ENCODE assay signal across 10 mouse cellular contexts in the genomic region with DNA sequence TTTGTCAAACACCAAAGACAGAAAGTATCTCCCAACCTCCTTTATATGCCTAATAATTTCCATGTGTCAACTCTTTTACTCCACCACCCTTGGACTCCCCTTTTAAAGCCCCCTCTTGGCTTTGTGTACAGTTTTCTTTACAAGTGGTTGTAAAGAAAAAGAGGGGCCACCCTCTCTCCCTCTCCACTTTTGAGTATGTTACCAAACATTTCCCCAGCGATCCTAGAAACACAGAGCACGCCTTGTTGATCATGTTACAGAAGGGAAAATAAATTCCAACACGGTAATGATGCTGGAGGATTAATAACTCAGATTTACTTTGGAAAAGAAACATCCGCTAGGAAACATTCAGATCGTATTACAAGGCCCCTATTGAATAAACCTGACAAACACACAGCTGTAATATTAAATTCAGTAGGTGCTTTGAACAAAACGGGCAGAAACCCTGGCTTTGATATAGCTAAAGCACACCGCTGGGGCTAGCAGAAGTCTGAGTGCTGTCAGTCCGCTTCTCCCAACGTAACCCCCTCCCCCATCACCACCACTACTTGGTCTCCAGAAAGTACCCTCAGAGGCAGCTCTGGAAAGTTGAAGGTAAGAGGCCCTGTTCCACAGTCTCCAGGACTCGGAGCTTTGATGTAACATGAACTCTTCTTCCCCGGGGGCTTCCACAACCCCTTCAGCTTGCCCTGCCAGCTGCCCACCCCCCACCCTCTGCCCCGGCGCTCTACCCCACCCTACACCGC. TPM values are rescaled to one million over a fixed set of nuclear protein-coding genes. Genes with fewer than 3 reads are reported as not detected.
DNase-seq lines count a peak whose midpoint lies in the region; ATAC-seq and TF ChIP-seq lines count a peak whose summit lies in the region.
"Had no signal": no experiment of that assay in that cellular context is flagged by ENCODE, and none has a peak within 500 bp of the region (broad histone marks: within the 10 kb centered on the region; RNA-seq: fewer than 3 reads in every experiment).

No protein-coding gene starts in this region.

- H3K9ac ChIP-seq in heart, embryonic 13.5 days: peak overlapping the region; percentile 83
- peak overlapping the region; percentile 63 for H3K9ac ChIP-seq in intestine, embryonic 14.5 days (ENCODE audit: low read length)
- no peak overlapping the region for H3K9ac ChIP-seq in midbrain, embryonic 14.5 days (replicated peaks; ENCODE audit: low read length)

- no peak for TF ChIP-seq POLR2A in cerebellum, adult 2 months (IDR thresholded peaks at IDR 0.05; ENCODE audit: borderline replicate concordance, insufficient read depth, low read length)

- H3K4me2 ChIP-seq in heart, embryonic 13.5 days: peak overlapping the region; percentile 85
- peak overlapping the region; percentile 73 for H3K4me2 ChIP-seq in intestine, embryonic 14.5 days (ENCODE audit: low read length)
- H3K4me2 ChIP-seq in midbrain, embryonic 14.5 days (ENCODE audit: low read length): peak overlapping the region; percentile 89

- WGBS in heart, embryonic 13.5 days: 22% methylated on average over 14 of the region's 14 CpGs
- 11% methylated on average over 14 of the region's 14 CpGs for WGBS in intestine, embryonic 14.5 days
- WGBS in midbrain, embryonic 14.5 days: 13% methylated on average over 14 of the region's 14 CpGs
- WGBS in cerebellum, adult 2 months: 50% methylated on average over 14 of the region's 14 CpGs

- H3K36me3 ChIP-seq in heart, embryonic 13.5 days: peaks cover 16% of the 10 kb centered on the region
- H3K36me3 ChIP-seq in intestine, embryonic 14.5 days (ENCODE audit: control insufficient read depth, insufficient read depth, low read length): peaks cover 25% of the 10 kb centered on the region
- H3K36me3 ChIP-seq in midbrain, embryonic 14.5 days (ENCODE audit: control insufficient read depth, insufficient read depth, low read length): no peaks in the 10 kb centered on the region

- H3K4me3 ChIP-seq in heart, embryonic 13.5 days: peak overlapping the region; percentile 70
- H3K4me3 ChIP-seq in intestine, embryonic 14.5 days (ENCODE audit: low read depth, low read length): peak overlapping the region; percentile 60
- peak overlapping the region; percentile 32 for H3K4me3 ChIP-seq in midbrain, embryonic 14.5 days (replicated peaks; ENCODE audit: low read depth, low read length)
- H3K4me3 ChIP-seq in cerebellum, adult 2 months (replicated peaks; ENCODE audit: insufficient read depth, low read depth, low read length): no peak overlapping the region

- peaks cover 49% of the 10 kb centered on the region for H3K4me1 ChIP-seq in heart, embryonic 13.5 days
- H3K4me1 ChIP-seq in intestine, embryonic 14.5 days (replicated peaks; ENCODE audit: control insufficient read depth, insufficient read depth, low read length): peaks cover 13% of the 10 kb centered on the region
- H3K4me1 ChIP-seq in midbrain, embryonic 14.5 days (ENCODE audit: control insufficient read depth, insufficient read depth, low read length): peaks cover 30% of the 10 kb centered on the region
- H3K4me1 ChIP-seq in cerebellum, adult 2 months (ENCODE audit: control insufficient read depth, insufficient read depth, low read length): peaks cover 5% of the 10 kb centered on the region

- peaks cover 35% of the 10 kb centered on the region for H3K27me3 ChIP-seq in heart, embryonic 13.5 days (replicated peaks)
- H3K27me3 ChIP-seq in intestine, embryonic 14.5 days (replicated peaks; ENCODE audit: control insufficient read depth, insufficient read depth, low read length): peaks cover 22% of the 10 kb centered on the region
- peaks cover 88% of the 10 kb centered on the region for H3K27me3 ChIP-seq in midbrain, embryonic 14.5 days (ENCODE audit: control insufficient read depth, insufficient read depth, low read length)
- peaks cover 13% of the 10 kb centered on the region; the same call in 1 of the 2 replicates for H3K27me3 ChIP-seq in cerebellum, adult 2 months (ENCODE audit: control insufficient read depth, insufficient read depth, low read length)

- DNase-seq in heart, adult 18-20 months: no peak
- peak; percentile 71 for DNase-seq in embryo, embryonic 11 days
- DNase-seq in intestine, embryonic 14.5 days (ENCODE audit: low spot score): no peak
- peak; percentile 41 for DNase-seq in midbrain, embryonic 14.5 days
- no peak for DNase-seq in cerebellum, adult 2 months
- DNase-seq in urinary bladder, postnatal 4 days (ENCODE audit: low spot score in 2 of 2): no peak
- DNase-seq: cerebellum, adult 18-20 months had no signal

- peak overlapping the region; percentile 32; the same call in 1 of the 2 replicates for H3K27ac ChIP-seq in heart, embryonic 13.5 days (replicated peaks)
- H3K27ac ChIP-seq in intestine, embryonic 14.5 days (ENCODE audit: low read depth): peak overlapping the region; percentile 91; the same call in 1 of the 2 replicates
- no peak overlapping the region for H3K27ac ChIP-seq in midbrain, embryonic 14.5 days (replicated peaks; ENCODE audit: low read depth, low read length)
- no peak overlapping the region for H3K27ac ChIP-seq in cerebellum, adult 2 months (ENCODE audit: insufficient read depth, low read length)

- H3K9me3 ChIP-seq in heart, embryonic 13.5 days: no peaks in the 10 kb centered on the region
- no peaks in the 10 kb centered on the region for H3K9me3 ChIP-seq in intestine, embryonic 14.5 days (ENCODE audit: control insufficient read depth, low read length)
- H3K9me3 ChIP-seq in midbrain, embryonic 14.5 days (ENCODE audit: control insufficient read depth, low read length): no peaks in the 10 kb centered on the region

- no peak for TF ChIP-seq CTCF in cerebellum, adult 2 months (IDR thresholded peaks at IDR 0.05; ENCODE audit: borderline replicate concordance, insufficient read depth, low read depth, low read length)

- no peak for ATAC-seq in heart, embryonic 13.5 days (ENCODE audit: extremely low read depth, insufficient number of reproducible peaks, low FRiP score, low TSS enrichment)
- ATAC-seq in intestine, embryonic 14.5 days (replicated peaks; ENCODE audit: low FRiP score, low TSS enrichment, low read depth): no peak
- no peak for ATAC-seq in midbrain, embryonic 14.5 days (ENCODE audit: low FRiP score, low TSS enrichment)
- ATAC-seq in cerebellum, adult (ENCODE audit: insufficient number of reproducible peaks, low FRiP score, low TSS enrichment): no peak
- ATAC-seq: CD4-positive, CD25-positive, alpha-beta regulatory T cell, adult 4 months had no signal

RNA-seq across cellular contexts. Expression of gene Bmp4, which starts 5.3 kb away (rescaled TPM):
- 23.7 and 23.9 TPM in 2 replicates for polyA plus RNA-seq in heart, embryonic 13.5 days (2015; fragmentation: Nextera tagmentation; extraction: Ambion mirVana)
- total RNA-seq in heart, adult 18-20 months (2021): 1 to 10 TPM; 8.6 to 8.9 TPM
- polyA plus RNA-seq in intestine, embryonic 14.5 days (2014; fragmentation: Nextera tagmentation; extraction: Ambion mirVana): 62.9 and 71.5 TPM in 2 replicates
- 1.2 and 1.7 TPM in 2 replicates for polyA plus RNA-seq in midbrain, embryonic 14.5 days (2014; fragmentation: Nextera tagmentation; extraction: Ambion mirVana)
- polyA plus RNA-seq in cerebellum, adult 2 months (2012; rRNA removed): 4.9 and 5.1 TPM in 2 replicates
- polyA plus RNA-seq: CD4-positive, CD25-positive, alpha-beta regulatory T cell, adult 4 months had no signal

RNA-seq across cellular contexts. Expression of gene Gm15217, which starts 5.9 kb away (rescaled TPM):
- not detected in 2 replicates for polyA plus RNA-seq in heart, embryonic 13.5 days (2015; fragmentation: Nextera tagmentation; extraction: Ambion mirVana)
- total RNA-seq in heart, adult 18-20 months (2021): not detected
- 0.69 and 1.2 TPM in 2 replicates for polyA plus RNA-seq in intestine, embryonic 14.5 days (2014; fragmentation: Nextera tagmentation; extraction: Ambion mirVana)
- not detected in 2 replicates for polyA plus RNA-seq in midbrain, embryonic 14.5 days (2014; fragmentation: Nextera tagmentation; extraction: Ambion mirVana)
- not detected in 2 replicates for polyA plus RNA-seq in cerebellum, adult 2 months (2012; rRNA removed)
- polyA plus RNA-seq: CD4-positive, CD25-positive, alpha-beta regulatory T cell, adult 4 months had no signal

Comparison
In these comparisons a context has a peak if more than half of its experiments do, and no peak if none do; other contexts are left out.
1. H3K27ac ChIP-seq: peak in heart, embryonic 13.5 days (single experiment) and intestine, embryonic 14.5 days (single experiment); none in midbrain, embryonic 14.5 days (single experiment) and cerebellum, adult 2 months (single experiment).
2. DNase-seq: peak in embryo, embryonic 11 days (single experiment) and midbrain, embryonic 14.5 days (single experiment); none in heart, adult 18-20 months (0 of 2), intestine, embryonic 14.5 days (single experiment), cerebellum, adult 2 months (0 of 2) and urinary bladder, postnatal 4 days (0 of 2).
3. Peak in every context shown above with its lines, with median percentiles within 50 percentile points of each other: H3K4me2 ChIP-seq.